31 mouse cellular contexts compared by ENCODE assay signal in the genomic region with DNA sequence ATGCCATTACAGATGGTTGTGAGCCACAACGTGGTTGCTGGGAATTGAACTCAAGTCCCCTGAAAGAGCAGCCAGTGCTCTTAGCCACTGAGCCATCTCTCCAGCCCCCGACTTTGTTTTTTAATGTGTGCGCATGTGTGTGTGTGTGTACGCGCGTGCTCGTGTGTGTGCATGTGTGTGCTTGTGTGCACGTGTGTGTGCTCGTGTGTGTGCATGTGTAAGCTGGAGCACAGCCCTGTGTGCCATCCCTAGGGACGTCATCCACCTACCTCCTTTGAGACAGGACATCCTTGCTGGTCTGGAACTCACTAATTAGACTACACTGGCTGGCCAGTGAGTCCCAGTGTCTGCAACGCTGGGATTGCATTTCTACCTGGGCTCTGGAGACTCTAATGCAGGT. TPM values are rescaled to one million over a fixed set of nuclear protein-coding genes. Genes with fewer than 3 reads are reported as not detected.
DNase-seq lines count a peak whose midpoint lies in the region; ATAC-seq and TF ChIP-seq lines count a peak whose summit lies in the region.
"Had no signal": no experiment of that assay in that cellular context is flagged by ENCODE, and none has a peak within 500 bp of the region (broad histone marks: within the 10 kb centered on the region; RNA-seq: fewer than 3 reads in every experiment).

No protein-coding gene starts in this region.

- H3K79me2 ChIP-seq in CH12.LX (replicated peaks; ENCODE audit: control insufficient read depth, extremely low read depth, insufficient read depth, poor library complexity, severe bottlenecking) = no peaks in the 10 kb centered on the region

- H3K4me2 ChIP-seq in liver, embryonic 16.5 days (ENCODE audit: low read depth, low read length) = no peak overlapping the region
- peak overlapping the region; percentile 73; the same call in 1 of the 2 replicates for H3K4me2 ChIP-seq in CH12.LX (ENCODE audit: insufficient read depth, low read depth, poor library complexity, severe bottlenecking)
- no peak overlapping the region for H3K4me2 ChIP-seq in intestine, postnatal 0 days (replicated peaks; ENCODE audit: low read depth)
- H3K4me2 ChIP-seq: embryonic facial prominence, embryonic 12.5 days; embryonic facial prominence, embryonic 15.5 days; heart, embryonic 12.5 days; heart, embryonic 15.5 days; hindbrain, embryonic 14.5 days had no signal

- dilution Hi-C loops in CH12.LX (cut with MboI; ENCODE audit: extremely low pct_ligation_motif_present, extremely low pct_unique_long_range_greater_than_20kb, low sequenced_read_pairs) = no loop called here

- TF ChIP-seq CTCF in left cerebral cortex, adult 2 months (IDR thresholded peaks at IDR 0.05) = no peak
- TF ChIP-seq CTCF in CH12.LX (conservative IDR thresholded peaks at IDR 0.05 in 1 of 2, IDR thresholded peaks at IDR 0.05 in 1 of 2; ENCODE audit: low read depth in 2 of 2, low read length in 2 of 2) = no peak
- no peak for TF ChIP-seq CTCF in intestine, postnatal 0 days (IDR thresholded peaks at IDR 0.05; ENCODE audit: low read depth)

- TF ChIP-seq RAD21 in CH12.LX (IDR thresholded peaks at IDR 0.05; ENCODE audit: low read depth, low read length) = no peak

- intact Hi-C loops in left cerebral cortex, adult 2 months (cut with DNase I) = loop anchor here (5.0 kb wide), 1 partner anchor 130 kb away; no protein-coding TSS in a partner anchor

- ATAC-seq in liver, embryonic 16.5 days (ENCODE audit: low read depth) = no peak
- ATAC-seq in intestine, postnatal 0 days = no peak
- ATAC-seq: forebrain, embryonic 14.5 days; forebrain, postnatal 0 days; hindbrain, postnatal 0 days had no signal

- H3K4me1 ChIP-seq in liver, embryonic 16.5 days (ENCODE audit: control insufficient read depth, low read depth, low read length) = peaks cover 6% of the 10 kb centered on the region
- H3K4me1 ChIP-seq in CH12.LX (ENCODE audit: control insufficient read depth in 1 of 2, insufficient read depth in 2 of 2) = peaks cover 21 to 38% of the 10 kb centered on the region in 2 experiments
- H3K4me1 ChIP-seq in intestine, postnatal 0 days (replicated peaks; ENCODE audit: control insufficient read depth, insufficient read depth, low read length) = no peaks in the 10 kb centered on the region
- H3K4me1 ChIP-seq: embryonic facial prominence, embryonic 12.5 days; embryonic facial prominence, embryonic 15.5 days had no signal

- no peak overlapping the region for H3K4me3 ChIP-seq in left cerebral cortex, adult 2 months
- no peak overlapping the region for H3K4me3 ChIP-seq in liver, embryonic 16.5 days (ENCODE audit: low read depth, low read length)
- peak overlapping the region; percentile 62 to 86 (median 72) for H3K4me3 ChIP-seq in CH12.LX (replicated peaks in 1 of 3; ENCODE audit: low read depth in 2 of 3, low read length in 2 of 3, poor library complexity in 1 of 3)
- no peak overlapping the region for H3K4me3 ChIP-seq in intestine, postnatal 0 days (ENCODE audit: low read depth, low read length)
- H3K4me3 ChIP-seq: embryonic facial prominence, embryonic 12.5 days; embryonic facial prominence, embryonic 15.5 days; gastrocnemius, adult 2 months; heart, embryonic 12.5 days; heart, embryonic 15.5 days had no signal

- in situ Hi-C loops in CH12.LX (cut with MboI; ENCODE audit: low pct_ligation_motif_present, low pct_unique_long_range_greater_than_20kb, low sequenced_read_pairs) = no loop called here

- no peak for TF ChIP-seq POLR2A in CH12.LX (IDR thresholded peaks at IDR 0.05; ENCODE audit: low read depth, low read length)

- no peak for TF ChIP-seq EP300 in CH12.LX (IDR thresholded peaks at IDR 0.05; ENCODE audit: low read length)

- peak overlapping the region; percentile 86 for H3K27ac ChIP-seq in left cerebral cortex, adult 2 months
- H3K27ac ChIP-seq in liver, embryonic 16.5 days (ENCODE audit: low read length) = peak overlapping the region; percentile 56; the same call in 1 of the 2 replicates
- H3K27ac ChIP-seq in CH12.LX (ENCODE audit: insufficient read depth, low read depth) = peak overlapping the region; percentile 43
- no peak overlapping the region for H3K27ac ChIP-seq in intestine, postnatal 0 days (ENCODE audit: low read depth, low read length)
- H3K27ac ChIP-seq: embryonic facial prominence, embryonic 12.5 days; embryonic facial prominence, embryonic 15.5 days; heart, embryonic 15.5 days; hindbrain, embryonic 14.5 days; hindbrain, postnatal 0 days had no signal

- no peaks in the 10 kb centered on the region for H3K36me3 ChIP-seq in liver, embryonic 16.5 days (ENCODE audit: control insufficient read depth, insufficient read depth)
- H3K36me3 ChIP-seq in CH12.LX (replicated peaks in 1 of 2; ENCODE audit: control insufficient read depth in 1 of 2, insufficient read depth in 1 of 2, low read length in 1 of 2) = peaks cover 16 to 43% of the 10 kb centered on the region in 2 experiments
- no peaks in the 10 kb centered on the region for H3K36me3 ChIP-seq in intestine, postnatal 0 days (ENCODE audit: control insufficient read depth, insufficient read depth)
- H3K36me3 ChIP-seq: embryonic facial prominence, embryonic 12.5 days; embryonic facial prominence, embryonic 15.5 days; heart, embryonic 12.5 days; heart, embryonic 15.5 days had no signal

- no peak for DNase-seq in left cerebral cortex, adult 2 months (ENCODE audit: extremely low spot score in 1 of 2, low spot score in 2 of 2)
- DNase-seq in left cerebral cortex, adult 8-10 months (ENCODE audit: low spot score in 2 of 2) = no peak
- DNase-seq in liver (no peak), CH12.LX (ENCODE audit: extremely low read depth) (no peak)
- DNase-seq: adrenal gland, adult 2 months; adrenal gland, postnatal 14 days; B cell, adult 2 months; cerebellum, adult 11 months; cerebellum, adult 2 months; cerebellum, adult 9-11 months; cerebellum, postnatal 25 days; forebrain, postnatal 0 days; gastrocnemius, adult 2 months; gastrocnemius, postnatal 14 days; heart, adult 18-20 months; heart, postnatal 10 days; heart, postnatal 36 days had no signal

- 64% methylated on average over 11 of the region's 11 CpGs for WGBS in liver, embryonic 16.5 days (ENCODE audit: insufficient replicate concordance)
- 89% methylated on average over 11 of the region's 11 CpGs for WGBS in intestine, postnatal 0 days

- no peaks in the 10 kb centered on the region for H3K27me3 ChIP-seq in liver, embryonic 16.5 days (ENCODE audit: control insufficient read depth, insufficient read depth, low read depth, low read length)
- H3K27me3 ChIP-seq in CH12.LX (replicated peaks) = no peaks in the 10 kb centered on the region
- H3K27me3 ChIP-seq in intestine, postnatal 0 days (replicated peaks; ENCODE audit: control insufficient read depth, insufficient read depth, low read length) = no peaks in the 10 kb centered on the region
- H3K27me3 ChIP-seq: embryonic facial prominence, embryonic 15.5 days; heart, embryonic 15.5 days had no signal

- H3K9me3 ChIP-seq in liver, embryonic 16.5 days (replicated peaks; ENCODE audit: control insufficient read depth, low read length) = no peaks in the 10 kb centered on the region
- peaks cover 3% of the 10 kb centered on the region for H3K9me3 ChIP-seq in CH12.LX (replicated peaks; ENCODE audit: low read length)
- no peaks in the 10 kb centered on the region for H3K9me3 ChIP-seq in intestine, postnatal 0 days (ENCODE audit: control insufficient read depth)
- H3K9me3 ChIP-seq: embryonic facial prominence, embryonic 12.5 days; embryonic facial prominence, embryonic 15.5 days; heart, embryonic 12.5 days; heart, embryonic 15.5 days had no signal

- H3K9ac ChIP-seq in liver, embryonic 16.5 days (ENCODE audit: low read depth, low read length) = no peak overlapping the region
- peak overlapping the region; percentile 95 for H3K9ac ChIP-seq in CH12.LX (ENCODE audit: insufficient read depth, low read depth)
- H3K9ac ChIP-seq in intestine, postnatal 0 days (ENCODE audit: low read depth, low read length) = no peak overlapping the region
- H3K9ac ChIP-seq: embryonic facial prominence, embryonic 12.5 days; embryonic facial prominence, embryonic 15.5 days; forebrain, postnatal 0 days; heart, embryonic 12.5 days; heart, embryonic 15.5 days; hindbrain, embryonic 14.5 days had no signal

RNA-seq across cellular contexts. Expression of a gene that starts 1.4 kb away (rescaled TPM):
- total RNA-seq in left cerebral cortex, adult 2 months (2021) = under 1 TPM in 1 of 2 experiments, not detected in 1; 0.29 TPM
- total RNA-seq in left cerebral cortex, adult 8-10 months (2022) = under 1 TPM; 0.09 to 0.18 (median 0.16) TPM
- polyA plus RNA-seq in liver, embryonic 16.5 days (2015; fragmentation: Nextera tagmentation; extraction: Ambion mirVana) = 0.78 and 0.99 TPM in 2 replicates
- total RNA-seq in CH12.LX (2012; rRNA removed) = 1.3 and 2.6 TPM in 2 replicates
- total RNA-seq in CH12.LX (2014; rRNA removed) = 0.85 and 0.89 TPM in 2 replicates
- polyA plus RNA-seq in CH12.LX (2012; ENCODE audit: insufficient read length, low read depth) = 0.65 and 0.83 TPM in 2 replicates
- polyA plus RNA-seq in intestine, postnatal 0 days (2015; fragmentation: Nextera tagmentation; extraction: Ambion mirVana) = 0.04 TPM in 1 of 2 replicates, not detected in the other
- total RNA-seq: adrenal gland, adult 2 months; common myeloid progenitor, adult 5-6 weeks; forebrain, postnatal 0 days; gastrocnemius, adult 2 months; gastrocnemius, postnatal 14 days; heart, adult 18-20 months; heart, postnatal 10 days; heart, postnatal 36 days; hindbrain, postnatal 0 days; MEL had no signal
- polyA plus RNA-seq: cerebellum, adult 2 months; forebrain, embryonic 14.5 days; forebrain, postnatal 0 days; heart, embryonic 12.5 days; hindbrain, postnatal 0 days had no signal

RNA-seq across cellular contexts. Expression of a gene that starts 11.0 kb away (rescaled TPM):
- total RNA-seq in left cerebral cortex, adult 2 months (2021) = 1 to 10 TPM; 3.3 to 4.5 TPM
- total RNA-seq in left cerebral cortex, adult 8-10 months (2022) = 1 to 10 TPM; 2.9 to 5.4 (median 3.2) TPM
- polyA plus RNA-seq in liver, embryonic 16.5 days (2015; fragmentation: Nextera tagmentation; extraction: Ambion mirVana) = 0.15 and 0.21 TPM in 2 replicates
- total RNA-seq in CH12.LX (2012; rRNA removed) = 0.13 and 0.42 TPM in 2 replicates
- not detected in 2 replicates for total RNA-seq in CH12.LX (2014; rRNA removed)
- polyA plus RNA-seq in CH12.LX (2012; ENCODE audit: insufficient read length, low read depth) = 0.10 and 0.14 TPM in 2 replicates
- 2.0 TPM in 2 replicates for polyA plus RNA-seq in intestine, postnatal 0 days (2015; fragmentation: Nextera tagmentation; extraction: Ambion mirVana)
- total RNA-seq: common myeloid progenitor, adult 5-6 weeks had no signal

RNA-seq across cellular contexts. Expression of a gene that starts 17.5 kb away (rescaled TPM):
- not detected for total RNA-seq in left cerebral cortex, adult 2 months (2021)
- total RNA-seq in left cerebral cortex, adult 8-10 months (2022) = not detected
- 4.3 and 5.9 TPM in 2 replicates for polyA plus RNA-seq in liver, embryonic 16.5 days (2015; fragmentation: Nextera tagmentation; extraction: Ambion mirVana)
- total RNA-seq in CH12.LX (2012; rRNA removed) (0.08 and 0.38 TPM in 2 replicates), CH12.LX (2014; rRNA removed) (not detected in 2 replicates)
- 0.20 TPM in 1 of 2 replicates, not detected in the other for polyA plus RNA-seq in CH12.LX (2012; ENCODE audit: insufficient read length, low read depth)
- polyA plus RNA-seq in intestine, postnatal 0 days (2015; fragmentation: Nextera tagmentation; extraction: Ambion mirVana) = not detected in 2 replicates
- total RNA-seq: common myeloid progenitor, adult 5-6 weeks; forebrain, postnatal 0 days; gastrocnemius, adult 2 months; gastrocnemius, postnatal 14 days; heart, adult 18-20 months; heart, postnatal 10 days; heart, postnatal 36 days; hindbrain, postnatal 0 days; MEL had no signal
- polyA plus RNA-seq: cerebellum, adult 2 months; embryonic facial prominence, embryonic 15.5 days; forebrain, embryonic 11.5 days; forebrain, embryonic 14.5 days; forebrain, postnatal 0 days; frontal cortex, adult 2 months; heart, embryonic 12.5 days; heart, embryonic 15.5 days; hindbrain, embryonic 11.5 days; hindbrain, embryonic 14.5 days; hindbrain, postnatal 0 days had no signal

RNA-seq across cellular contexts. Expression of a gene that starts 27.4 kb away (rescaled TPM):
- total RNA-seq in left cerebral cortex, adult 2 months (2021) = 100 to 1,000 TPM; 365 to 382 TPM
- 100 to 1,000 TPM; 247 to 279 (median 255) TPM for total RNA-seq in left cerebral cortex, adult 8-10 months (2022)
- 10.2 and 13.3 TPM in 2 replicates for polyA plus RNA-seq in liver, embryonic 16.5 days (2015; fragmentation: Nextera tagmentation; extraction: Ambion mirVana)
- 7.3 and 8.7 TPM in 2 replicates for total RNA-seq in CH12.LX (2012; rRNA removed)
- 4.2 and 7.0 TPM in 2 replicates for total RNA-seq in CH12.LX (2014; rRNA removed)
- 23.6 and 29.2 TPM in 2 replicates for polyA plus RNA-seq in CH12.LX (2012; ENCODE audit: insufficient read length, low read depth)
- 19.4 and 21.8 TPM in 2 replicates for polyA plus RNA-seq in intestine, postnatal 0 days (2015; fragmentation: Nextera tagmentation; extraction: Ambion mirVana)

RNA-seq across cellular contexts. Expression of a gene that starts 31.0 kb away (rescaled TPM):
- total RNA-seq in left cerebral cortex, adult 2 months (2021) = 1 to 10 TPM in 1 of 2 experiments, under 1 TPM in 1; 0.47 to 1.2 TPM
- total RNA-seq in left cerebral cortex, adult 8-10 months (2022) = 1 to 10 TPM in 2 of 4 experiments, under 1 TPM in 2; 0.74 to 2.6 (median 1.6) TPM
- polyA plus RNA-seq in liver, embryonic 16.5 days (2015; fragmentation: Nextera tagmentation; extraction: Ambion mirVana) = 12.2 and 13.2 TPM in 2 replicates
- total RNA-seq in CH12.LX (2012; rRNA removed) (32.5 and 33.7 TPM in 2 replicates), CH12.LX (2014; rRNA removed) (32.4 and 34.0 TPM in 2 replicates)
- 42.4 and 44.7 TPM in 2 replicates for polyA plus RNA-seq in CH12.LX (2012; ENCODE audit: insufficient read length, low read depth)
- 9.5 and 12.0 TPM in 2 replicates for polyA plus RNA-seq in intestine, postnatal 0 days (2015; fragmentation: Nextera tagmentation; extraction: Ambion mirVana)

Comparison
In these comparisons a context has a peak if more than half of its experiments do, and no peak if none do; other contexts are left out.
1. H3K4me3 ChIP-seq: peak in CH12.LX (3 of 3); none in left cerebral cortex, adult 2 months (single experiment), liver, embryonic 16.5 days (single experiment) and intestine, postnatal 0 days (single experiment).